Mouse (Mus musculus): ENCODE measurements around the gene Ppp1ca.

- peak; percentile 92 for TF ChIP-seq POLR2A (IDR thresholded peaks at IDR 0.05; ENCODE audit: low read depth, low read length)
- TF ChIP-seq UBTF (IDR thresholded peaks at IDR 0.05; ENCODE audit: low read depth, low read length) = no peak
- no peak for TF ChIP-seq MAZ (IDR thresholded peaks at IDR 0.05; ENCODE audit: low read depth, low read length)
- TF ChIP-seq EP300 (IDR thresholded peaks at IDR 0.05; ENCODE audit: low read length) = no peak
- no peak for TF ChIP-seq CTCF (conservative IDR thresholded peaks at IDR 0.05 in 1 of 2, IDR thresholded peaks at IDR 0.05 in 1 of 2; ENCODE audit: low read depth in 2 of 2, low read length in 2 of 2)
- TF ChIP-seq MYC (IDR thresholded peaks at IDR 0.05; ENCODE audit: low read depth, low read length) = peak; percentile 87
- 0 out of 2 replicates have a peak, but pooled peaks have one; percentile 23 for TF ChIP-seq CHD2 (IDR thresholded peaks at IDR 0.05; ENCODE audit: low read length)
- TF ChIP-seq TCF12 (IDR thresholded peaks at IDR 0.05; ENCODE audit: low read depth, low read length) = peak; percentile 79
- peak; percentile 80 for TF ChIP-seq ZMIZ1 (IDR thresholded peaks at IDR 0.05; ENCODE audit: low read depth, low read length)
These were observed 9.5 kb downstream of the Ppp1ca start, which contains the start of gene Rad9a for GRCm38 (mm10) chr19:4201291-4201909.

All from CH12.LX (cell line).